Mouse (Mus musculus) spleen, postnatal 14 days (tissue): ENCODE results near the gene Pcmtd2.
"Not testable (repeated sequence)": the region's sequence is repeated elsewhere in the genome, so short reads cannot be mapped to it uniquely, and the experiment has no call there.

Experiments
- DNase-seq, 2 experiments: peaks; one replicate each; pipeline ENCODE4 v3.0.0; 2021 to 2022; ENCODE audit warnings: low spot score in 2 of 2

Pcmtd2 gene

GRCm38 (mm10) chr2:181837372-181838292, at the start of gene Pcmtd2:
Gene Pcmtd2 (plus strand): TSS chr2:181837854.
- DNase-seq, result peak; percentile 83 to 85

- no peak for DNase-seq
Measured at GRCm38 (mm10) chr2:181789396-181789795, 48.3 kb upstream of the Pcmtd2 start.

- DNase-seq, result not testable (repeated sequence)
Measured at GRCm38 (mm10) chr2:181793186-181793585, 44.5 kb upstream of the Pcmtd2 start.

GRCm38 (mm10) chr2:181795641-181796130, 42.0 kb upstream of the Pcmtd2 start:
- DNase-seq, result no peak

- no peak for DNase-seq
Measured at GRCm38 (mm10) chr2:181797672-181798071, 40.0 kb upstream of the Pcmtd2 start.

- DNase-seq, result no peak
Measured at GRCm38 (mm10) chr2:181829032-181829650, 8.5 kb upstream of the Pcmtd2 start.

GRCm38 (mm10) chr2:181832745-181833144, 4.9 kb upstream of the Pcmtd2 start:
- DNase-seq, result no peak

- DNase-seq, result no peak
Measured at GRCm38 (mm10) chr2:181838293-181838680, 633 bp downstream of the Pcmtd2 start.

GRCm38 (mm10) chr2:181845709-181846394, 8.2 kb downstream of the Pcmtd2 start:
- no peak for DNase-seq

GRCm38 (mm10) chr2:181863791-181864535, 26.3 kb downstream of the Pcmtd2 start, which contains the start of gene Polr3k:
Gene Polr3k (plus strand): TSS chr2:181864337.
- DNase-seq, result peak; percentile 82 to 83

GRCm38 (mm10) chr2:181864536-181864860, 26.8 kb downstream of the Pcmtd2 start:
- DNase-seq, result no peak

GRCm38 (mm10) chr2:181866931-181867330, 29.3 kb downstream of the Pcmtd2 start:
- DNase-seq, result peak; percentile 26 to 61

- DNase-seq, result no peak
Measured at GRCm38 (mm10) chr2:181871039-181871438, 33.4 kb downstream of the Pcmtd2 start.

- DNase-seq, result no peak
Measured at GRCm38 (mm10) chr2:181878903-181879302, 41.2 kb downstream of the Pcmtd2 start.

- no peak for DNase-seq
Measured at GRCm38 (mm10) chr2:181883022-181883749, 45.5 kb downstream of the Pcmtd2 start.
